Mouse (Mus musculus) bone marrow macrophage, adult 2 months (primary cell): ENCODE results near the gene Cytip. TPM values are rescaled to one million over a fixed set of nuclear protein-coding genes. Genes with fewer than 3 reads are reported as not detected.

Experiments used
- H3K27ac ChIP-seq: 2 replicates; pipeline ENCODE4 v1.5.1; 2012; ENCODE audit warnings: low read depth, low read length; ENCODE audit not compliant: insufficient read depth
- H3K4me1 ChIP-seq: 2 replicates; pipeline ENCODE4 v1.6.1; 2012; ENCODE audit warnings: low read length; ENCODE audit not compliant: control insufficient read depth, insufficient read depth
- H3K4me3 ChIP-seq: 2 replicates; pipeline ENCODE4 v1.5.1; 2012; ENCODE audit warnings: mild to moderate bottlenecking, low read length, moderate library complexity; ENCODE audit not compliant: insufficient read depth
- CTCF ChIP-seq: IDR thresholded peaks from 2 replicates; pipeline ENCODE4 v1.5.1; 2012; ENCODE audit warnings: low read depth, mild to moderate bottlenecking, low read length, moderate library complexity
- POLR2A ChIP-seq: IDR thresholded peaks from 2 replicates; pipeline ENCODE4 v1.6.1; 2012; ENCODE audit warnings: mild to moderate bottlenecking, low read depth, low read length, borderline replicate concordance
- polyA plus RNA-seq: library from polyadenylated mRNA; stranded (reverse); fragments of >200 nt; gene quantifications from 2 replicates; pipeline ENCODE4 v1.2.4, GENCODE M21; 2012; ENCODE audit not compliant: missing spikeins, insufficient read depth, insufficient read length

Gene Cytip
- polyA plus RNA-seq, 1 experiment: 42.8 TPM

DNA sequence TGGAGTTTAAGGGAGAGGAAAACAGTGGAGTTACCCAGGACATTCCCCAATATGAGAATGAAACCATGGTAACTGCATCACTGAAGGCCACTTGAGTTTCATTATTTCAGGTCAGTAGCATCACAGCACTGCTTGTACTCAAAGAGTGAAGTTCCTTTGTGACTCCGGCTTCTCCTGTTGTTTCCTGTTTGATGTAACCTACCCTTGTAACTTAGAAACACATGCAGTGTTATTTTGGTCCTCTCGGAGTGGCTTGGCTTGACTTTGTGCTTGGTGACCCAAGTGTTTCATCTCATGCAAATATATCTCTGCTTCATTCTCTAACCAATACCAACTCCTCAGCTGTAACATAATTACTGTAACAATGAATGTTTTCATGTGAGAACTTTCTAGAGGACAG lies 11.1 kb downstream of the Cytip start:
- no peak overlapping the region for H3K27ac ChIP-seq
- H3K4me1 ChIP-seq: peaks cover 4% of the 10 kb centered on the region
- TF ChIP-seq CTCF: no peak
- no peak for TF ChIP-seq POLR2A
- H3K4me3 ChIP-seq: no peak overlapping the region

DNA sequence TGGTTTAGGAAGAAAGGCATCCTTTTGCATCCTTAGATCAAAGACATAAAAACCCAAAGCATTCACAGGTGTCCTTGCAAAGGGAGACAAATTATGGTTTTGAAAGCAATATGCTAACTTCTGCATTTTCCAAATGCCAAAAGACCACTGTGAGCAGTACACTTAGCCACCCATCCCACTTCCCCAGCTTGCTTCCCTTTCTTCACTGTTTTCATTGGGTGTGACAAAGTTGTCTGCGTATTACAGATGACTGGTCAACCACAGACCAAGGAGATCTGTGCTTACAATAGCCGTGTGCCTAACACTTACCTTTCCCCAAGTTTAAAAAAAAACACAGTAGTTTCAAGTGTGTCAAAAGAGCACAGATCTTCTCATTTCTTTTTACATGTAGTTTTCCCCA lies 11.7 kb downstream of the Cytip start:
- Histone ChIP-seq H3K4me1 (peaks cover 6% of the 10 kb centered on the region), H3K4me3 (no peak overlapping the region), H3K27ac (no peak overlapping the region)
- TF ChIP-seq POLR2A: no peak
- TF ChIP-seq CTCF: no peak

DNA sequence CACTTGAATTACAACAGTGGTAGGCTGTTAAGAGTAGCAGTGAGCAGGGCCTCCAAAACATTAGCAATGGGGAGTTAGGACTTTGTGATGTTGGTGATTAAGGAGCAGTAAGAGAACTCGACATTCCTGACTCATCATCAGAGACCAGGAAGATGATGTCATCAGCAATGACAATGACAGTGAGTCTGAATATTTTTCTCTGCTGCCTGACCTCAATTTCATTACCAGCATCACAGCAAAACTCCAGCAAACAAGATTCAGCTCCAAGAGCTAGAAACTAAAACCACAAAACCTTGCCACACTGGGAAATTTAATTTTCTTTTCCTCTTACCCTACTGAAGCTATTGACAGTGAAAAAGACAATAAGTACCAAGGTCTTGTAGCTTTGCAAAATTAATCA lies 14.6 kb downstream of the Cytip start:
- Histone ChIP-seq H3K4me3 (no peak overlapping the region), H3K27ac (no peak overlapping the region), H3K4me1 (peaks cover 6% of the 10 kb centered on the region)
- TF ChIP-seq POLR2A (no peak), CTCF (no peak)

DNA sequence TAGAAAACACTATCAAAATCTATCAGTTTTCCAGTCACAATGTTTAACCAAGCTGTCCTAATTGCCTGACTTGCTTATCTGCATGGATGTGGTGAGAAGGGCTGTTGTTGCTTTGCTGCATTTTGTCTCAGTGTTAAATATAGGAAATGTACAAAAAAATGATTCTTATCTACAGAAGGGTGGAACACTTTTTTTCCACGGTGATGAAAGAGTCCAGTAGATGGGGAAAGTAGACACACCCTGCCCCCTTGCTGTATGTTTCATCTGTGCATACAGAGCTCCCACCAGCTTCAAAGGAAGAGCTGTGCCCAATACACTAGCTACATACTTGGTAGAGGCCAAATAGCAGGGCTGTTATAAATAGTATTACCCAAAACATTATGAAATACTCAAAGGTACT lies 16.3 kb downstream of the Cytip start:
- no peak for TF ChIP-seq POLR2A
- TF ChIP-seq CTCF: no peak
- H3K4me1 ChIP-seq: peaks cover 3% of the 10 kb centered on the region; the same call in 1 of the 2 replicates
- H3K27ac ChIP-seq: no peak overlapping the region
- H3K4me3 ChIP-seq: no peak overlapping the region

DNA sequence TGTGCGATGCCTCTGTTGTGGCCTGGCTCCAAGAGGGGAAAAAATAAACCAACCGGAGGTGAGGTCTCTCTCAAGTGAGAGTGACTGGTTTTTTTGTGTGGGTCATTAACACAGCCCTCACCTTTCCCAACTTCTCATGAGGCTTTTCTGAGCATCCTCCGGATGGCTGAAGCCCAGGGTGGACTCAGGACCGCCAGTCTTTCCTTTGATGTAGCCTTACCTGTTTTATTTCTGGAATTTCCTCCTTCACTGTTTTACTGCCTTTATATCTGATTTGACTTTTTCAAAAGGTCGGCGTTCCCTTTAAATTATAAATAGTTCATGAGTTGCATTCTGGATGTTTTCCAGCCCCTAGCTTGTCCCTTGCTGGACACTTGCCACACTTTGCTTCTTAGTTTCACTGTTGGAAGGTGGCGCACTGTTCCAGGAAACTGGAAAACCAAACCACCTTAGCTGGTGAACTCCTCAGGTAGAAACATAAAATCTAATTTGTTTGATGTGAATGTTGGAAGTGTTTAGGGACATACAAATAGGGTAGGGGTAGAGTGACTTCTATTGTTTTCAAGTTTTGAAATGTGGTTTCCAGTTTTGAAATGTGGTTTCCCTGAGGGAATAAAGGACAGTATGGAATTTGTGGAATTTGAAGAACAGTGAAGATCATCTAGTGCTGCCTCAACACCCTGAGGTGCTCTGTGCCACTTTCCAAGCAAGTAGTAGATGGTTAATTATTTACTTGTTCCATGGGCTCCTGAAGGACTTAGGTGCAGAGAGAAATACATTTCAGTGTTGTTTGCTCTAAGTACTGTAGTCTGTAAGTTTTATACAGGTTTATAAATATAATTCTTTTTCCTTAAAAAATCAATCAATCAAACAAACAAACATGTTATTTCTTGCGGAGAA lies 19.7 kb downstream of the Cytip start:
- Histone ChIP-seq H3K4me1 (peaks cover 4% of the 10 kb centered on the region), H3K4me3 (no peak overlapping the region), H3K27ac (no peak overlapping the region)
- TF ChIP-seq CTCF (no peak), POLR2A (no peak)

DNA sequence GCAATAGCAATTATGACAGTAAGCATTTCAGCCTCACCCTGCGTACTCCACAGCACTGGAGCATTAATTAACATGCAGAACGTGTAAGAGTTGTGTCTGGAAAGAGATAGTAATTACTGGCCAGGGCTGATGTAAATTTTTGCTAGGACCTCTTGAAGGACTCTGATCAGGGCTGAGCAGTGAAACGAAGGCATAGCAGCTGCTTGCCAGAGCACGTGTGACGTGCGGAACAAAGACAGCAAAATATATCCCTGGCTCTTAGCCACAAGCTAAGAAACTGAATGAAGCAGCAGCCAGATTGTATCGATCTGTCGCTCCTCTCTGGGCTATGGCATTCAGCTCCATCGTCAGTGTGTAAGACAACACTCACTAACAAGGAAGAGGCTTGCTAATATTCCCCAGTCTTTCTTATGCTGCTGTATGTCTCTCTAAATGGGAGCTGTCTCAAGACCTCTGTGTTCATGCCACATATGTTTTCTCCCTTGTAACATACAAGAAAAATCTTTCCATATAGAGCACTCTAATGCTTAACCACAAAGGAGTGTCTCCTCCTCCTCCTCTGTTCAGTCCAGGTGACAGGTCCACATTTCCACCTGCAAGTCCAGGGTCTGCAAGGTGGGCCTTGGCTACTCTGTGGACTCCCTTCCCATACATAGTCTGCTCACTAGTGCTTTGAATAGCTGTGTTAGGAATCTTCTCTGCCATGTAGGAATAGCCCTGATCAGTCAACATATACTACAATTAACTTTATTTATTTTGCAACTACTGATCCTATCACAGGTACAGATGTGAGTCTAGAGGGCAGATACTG lies 20.7 kb downstream of the Cytip start:
- no peak for TF ChIP-seq POLR2A
- TF ChIP-seq CTCF: no peak

DNA sequence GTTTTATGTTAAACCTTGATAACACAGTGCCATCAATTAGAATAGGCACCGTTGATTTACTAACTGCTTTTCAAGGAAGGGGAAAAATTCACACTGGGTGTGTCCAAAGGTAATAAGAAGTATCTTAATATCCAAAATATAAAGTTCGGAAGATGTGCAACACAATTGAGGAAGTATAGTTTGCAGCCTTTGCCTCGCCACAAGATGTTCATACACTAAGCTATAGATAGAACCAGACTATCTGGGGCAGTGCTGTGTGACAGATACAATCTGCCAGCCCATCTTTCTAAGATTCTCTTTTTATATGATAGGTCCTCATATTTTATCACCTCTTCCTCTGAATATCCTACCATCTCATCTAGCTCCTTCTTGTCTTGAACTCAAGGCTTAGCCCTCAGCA lies 22.4 kb downstream of the Cytip start:
- Histone ChIP-seq H3K4me1 (peaks cover 3% of the 10 kb centered on the region), H3K4me3 (no peak overlapping the region), H3K27ac (no peak overlapping the region)
- TF ChIP-seq POLR2A (no peak), CTCF (no peak)

More for the DNA sequence above, 20.7 kb downstream of the Cytip start:
- Histone ChIP-seq H3K27ac (no peak overlapping the region), H3K4me3 (no peak overlapping the region), H3K4me1 (peaks cover 4% of the 10 kb centered on the region)

DNA sequence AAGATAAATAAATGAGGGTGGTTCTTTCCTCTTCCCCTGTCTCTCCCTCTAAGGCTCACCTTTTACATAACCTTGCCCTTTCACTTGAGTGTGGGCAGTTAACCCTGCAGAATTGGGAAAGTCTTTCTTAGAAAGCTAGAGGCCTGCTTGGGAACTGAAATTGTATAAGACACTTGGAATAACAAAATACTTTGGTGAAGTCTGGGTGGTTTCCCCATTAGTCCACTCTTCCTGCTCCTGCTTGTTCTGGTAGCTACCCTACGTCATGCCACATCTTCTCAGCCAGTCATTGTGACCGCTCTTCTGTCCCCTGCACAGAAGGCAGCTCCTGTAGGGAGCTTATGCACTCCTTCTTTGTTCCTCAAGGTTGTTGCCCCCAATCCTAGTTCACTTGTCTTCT lies 26.2 kb downstream of the Cytip start:
- H3K4me3 ChIP-seq: no peak overlapping the region
- TF ChIP-seq POLR2A (no peak), CTCF (no peak)
- H3K4me1 ChIP-seq: peaks cover 5% of the 10 kb centered on the region
- H3K27ac ChIP-seq: no peak overlapping the region

DNA sequence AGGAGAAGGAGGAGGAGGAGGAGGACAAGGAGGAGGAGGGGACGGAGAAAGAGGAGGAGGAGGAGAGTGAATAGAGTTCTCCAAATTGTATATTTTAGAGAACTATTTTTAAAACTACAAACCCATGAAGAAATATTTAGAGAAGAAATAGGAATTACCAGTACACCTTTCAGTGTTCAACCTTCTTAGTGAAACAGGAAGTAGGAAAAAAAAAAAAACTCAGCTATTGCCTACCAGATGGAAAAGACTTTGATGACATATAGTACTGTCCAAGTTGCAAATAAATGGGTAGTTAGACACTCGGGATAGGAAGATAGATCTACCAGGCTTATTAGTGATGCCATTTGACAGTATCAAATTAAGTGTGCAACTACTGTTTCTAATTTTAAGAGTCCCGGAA lies 27.7 kb downstream of the Cytip start:
- H3K27ac ChIP-seq: no peak overlapping the region
- H3K4me1 ChIP-seq: peaks cover 4% of the 10 kb centered on the region; the same call in 1 of the 2 replicates
- no peak overlapping the region for H3K4me3 ChIP-seq
- TF ChIP-seq POLR2A (no peak), CTCF (no peak)

DNA sequence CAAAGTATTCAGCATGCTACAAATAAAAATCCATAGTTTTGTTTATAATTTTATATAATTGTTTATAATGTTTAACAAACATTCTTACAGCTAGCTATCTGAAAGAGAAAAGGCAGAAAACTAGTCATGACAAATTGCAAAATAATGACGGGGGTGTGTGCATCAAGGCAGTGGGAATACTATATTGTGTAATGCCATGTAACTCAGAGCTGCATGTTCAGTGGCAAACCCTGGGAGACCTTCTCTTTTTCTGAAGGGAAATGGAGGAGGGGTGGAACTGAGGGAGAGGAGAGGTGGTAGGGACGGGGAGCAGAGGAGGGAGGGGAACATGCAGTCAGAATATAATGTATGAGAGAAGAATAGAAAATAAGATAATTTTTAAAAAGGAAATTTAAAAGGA lies 28.6 kb downstream of the Cytip start:
- peaks cover 4% of the 10 kb centered on the region; the same call in 1 of the 2 replicates for H3K4me1 ChIP-seq
- H3K4me3 ChIP-seq: no peak overlapping the region
- H3K27ac ChIP-seq: no peak overlapping the region
- TF ChIP-seq CTCF (no peak), POLR2A (no peak)
